Mouse (Mus musculus) liver (tissue): ENCODE results near the gene Ccl19.
"Not testable (repeated sequence)": the region's sequence is repeated elsewhere in the genome, so short reads cannot be mapped to it uniquely, and the experiment has no call there.

Experiments used
- DNase-seq: peaks from one replicate; pipeline ENCODE4 v3.0.0-alpha.2; 2020; ENCODE audit warnings: mixed read lengths

Ccl19 gene

GRCm38 (mm10) chr4:42756477-42756876 is at the start of gene Ccl19:
Ccl19 (minus strand) TSS chr4:42756577.
- DNase-seq = not testable (repeated sequence)

GRCm38 (mm10) chr4:42773893-42774292 is 17.5 kb upstream of the Ccl19 start, which contains the start of gene Ccl21a:
Ccl21a (minus strand) TSS chr4:42773993.
- not testable (repeated sequence) for DNase-seq

GRCm38 (mm10) chr4:42735245-42735644 is 21.1 kb downstream of the Ccl19 start, which contains the start of gene 4930578G10Rik:
4930578G10Rik (plus strand) TSS chr4:42735545.
- DNase-seq = not testable (repeated sequence)
